Mouse (Mus musculus) mature B cell (primary cell): ENCODE measurements around the gene 1700067K01Rik.

Source experiments
- in situ Hi-C: fragments of 300-500 bp; cut with MboI; formaldehyde crosslinking; loops from 2 replicates; pipeline ENCODE4 v1.14.3; 2019

Gene 1700067K01Rik

DNA sequence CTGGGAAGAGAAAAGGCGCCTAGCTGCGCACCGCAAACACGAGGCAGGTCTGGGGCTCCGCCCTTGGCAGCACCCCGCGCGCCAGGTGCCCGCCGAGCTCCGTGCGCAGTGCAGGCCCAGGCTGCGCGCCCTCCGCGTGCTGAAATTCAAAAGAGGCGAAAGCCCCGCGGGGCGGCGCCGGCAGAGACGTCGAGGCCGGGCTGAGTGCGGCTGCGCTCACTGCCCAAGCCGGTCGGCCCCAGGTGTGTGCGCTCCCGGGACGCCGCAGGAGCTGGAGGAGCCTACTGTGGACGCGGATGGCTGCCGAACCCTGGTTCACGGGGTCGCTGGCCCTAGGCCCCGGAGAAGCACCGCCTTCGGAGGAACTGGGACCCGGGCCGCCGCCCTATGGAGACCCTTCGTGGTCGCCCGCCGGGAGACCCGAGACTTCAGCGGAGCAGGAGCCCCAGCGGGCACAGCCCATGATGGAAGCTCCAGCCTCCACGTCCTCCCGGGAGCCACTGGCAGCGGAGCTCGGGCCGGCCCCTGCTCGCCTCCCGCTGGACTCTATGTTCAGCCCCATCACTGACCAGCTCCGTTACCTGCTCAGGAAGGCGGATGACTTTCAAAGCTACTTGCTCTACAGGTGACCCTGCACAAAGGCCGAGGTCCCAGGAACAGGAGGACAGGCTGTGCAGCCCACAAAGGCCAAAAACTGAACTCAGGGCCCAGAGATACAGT, at the start of gene 1700067K01Rik:
Gene 1700067K01Rik (plus strand): TSS at position 222 of the 720 bp plus-strand sequence.
- in situ Hi-C loops: no loop called here

DNA sequence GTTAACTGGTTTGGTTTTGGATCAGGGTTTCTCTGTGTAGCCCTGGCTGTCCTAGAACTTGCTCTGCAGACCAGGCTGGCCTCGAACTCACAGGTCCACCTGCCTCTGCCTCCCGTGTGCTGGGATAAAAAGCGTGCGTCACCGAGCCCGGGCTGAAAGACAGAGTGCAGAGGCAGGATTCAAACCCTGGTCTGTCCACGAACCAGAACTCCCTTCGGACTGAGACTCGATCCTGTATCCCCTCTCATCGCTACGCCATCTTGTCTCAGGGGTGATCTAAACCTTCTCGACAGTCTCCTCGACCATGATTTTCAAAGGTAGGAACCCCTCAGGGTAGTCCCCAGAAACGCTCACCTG, 46.6 kb upstream of the 1700067K01Rik start:
- in situ Hi-C loops: no loop called here

DNA sequence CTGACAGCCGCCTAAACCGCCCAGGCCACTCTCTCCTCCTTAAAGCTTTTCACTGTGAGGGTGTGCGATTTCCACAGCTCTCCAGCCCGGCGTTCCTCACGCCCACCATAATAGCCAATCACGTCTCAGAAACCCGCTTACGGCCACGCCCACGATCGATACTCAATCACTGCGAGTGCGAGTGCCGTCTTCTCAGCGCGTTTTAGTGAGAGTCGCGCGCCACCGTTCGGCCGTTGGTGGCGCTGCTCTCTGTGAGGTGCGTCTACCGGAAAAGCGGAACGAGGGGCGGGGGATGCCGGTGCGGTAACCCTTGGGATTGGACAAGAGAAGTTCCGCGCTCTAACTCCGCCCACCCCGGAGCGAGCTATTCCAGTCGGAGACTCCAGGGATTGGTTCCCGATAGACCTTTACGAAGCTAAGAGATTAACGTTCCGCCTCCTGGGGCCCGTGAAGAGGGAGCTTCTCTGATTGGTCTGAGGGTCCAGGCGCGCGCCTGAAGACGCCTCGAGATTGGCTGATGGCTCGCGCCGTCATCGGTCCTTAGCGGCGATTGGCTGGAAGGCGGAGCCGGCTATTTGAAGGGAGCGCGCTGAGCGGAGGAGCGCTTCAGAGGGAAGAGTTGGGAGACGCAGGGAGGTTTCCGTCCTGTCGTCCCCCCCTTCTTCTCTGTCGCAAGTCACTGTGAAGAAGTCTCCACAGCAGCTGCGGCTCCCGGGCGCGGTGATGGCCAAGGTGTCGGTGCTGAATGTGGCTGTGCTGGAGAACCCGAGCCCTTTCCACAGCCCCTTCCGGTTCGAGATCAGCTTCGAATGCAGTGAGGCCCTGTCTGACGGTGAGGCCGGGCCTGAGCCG, 46.0 kb upstream of the 1700067K01Rik start, which contains the start of the genes Gm10644 and Asf1b:
Gene Gm10644 (minus strand): TSS at position 100 of the 852 bp plus-strand sequence.
Gene Asf1b (plus strand): TSS at position 402 of the 852 bp plus-strand sequence.
- in situ Hi-C loops: no loop called here

DNA sequence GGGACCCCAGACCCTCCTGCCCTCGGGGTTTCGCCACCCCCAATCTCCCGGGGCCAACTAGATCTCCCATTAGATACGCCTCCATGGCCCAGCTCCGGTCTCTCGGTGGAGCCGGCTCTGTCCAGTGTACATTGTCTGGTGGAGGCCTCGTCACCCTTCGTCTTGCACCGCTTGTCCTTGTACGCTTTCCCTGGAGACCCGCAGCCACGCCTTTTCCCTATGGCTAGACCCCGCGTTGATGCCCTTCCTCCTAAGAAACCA, 45.4 kb upstream of the 1700067K01Rik start:
- in situ Hi-C loops: no loop called here

DNA sequence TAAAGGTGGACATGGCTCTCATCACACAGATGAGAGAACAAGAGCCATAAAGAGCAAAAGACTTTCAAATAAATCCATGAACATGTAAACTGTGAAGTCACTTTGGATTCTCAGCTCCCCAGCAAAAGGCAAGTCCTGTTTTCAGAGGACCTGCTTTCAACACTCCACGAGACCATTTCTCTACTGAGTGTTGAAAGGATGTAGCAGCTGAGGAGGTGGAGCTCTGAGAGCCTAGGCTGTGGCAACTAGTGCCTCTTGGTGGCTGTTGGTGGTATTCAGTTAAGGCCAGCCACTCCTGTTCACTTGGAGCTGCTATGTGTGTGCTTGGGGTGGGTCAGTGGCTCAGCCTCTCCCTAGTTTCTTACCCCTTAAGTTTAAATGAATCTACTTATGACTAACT, 44.5 kb upstream of the 1700067K01Rik start:
- in situ Hi-C loops: no loop called here

DNA sequence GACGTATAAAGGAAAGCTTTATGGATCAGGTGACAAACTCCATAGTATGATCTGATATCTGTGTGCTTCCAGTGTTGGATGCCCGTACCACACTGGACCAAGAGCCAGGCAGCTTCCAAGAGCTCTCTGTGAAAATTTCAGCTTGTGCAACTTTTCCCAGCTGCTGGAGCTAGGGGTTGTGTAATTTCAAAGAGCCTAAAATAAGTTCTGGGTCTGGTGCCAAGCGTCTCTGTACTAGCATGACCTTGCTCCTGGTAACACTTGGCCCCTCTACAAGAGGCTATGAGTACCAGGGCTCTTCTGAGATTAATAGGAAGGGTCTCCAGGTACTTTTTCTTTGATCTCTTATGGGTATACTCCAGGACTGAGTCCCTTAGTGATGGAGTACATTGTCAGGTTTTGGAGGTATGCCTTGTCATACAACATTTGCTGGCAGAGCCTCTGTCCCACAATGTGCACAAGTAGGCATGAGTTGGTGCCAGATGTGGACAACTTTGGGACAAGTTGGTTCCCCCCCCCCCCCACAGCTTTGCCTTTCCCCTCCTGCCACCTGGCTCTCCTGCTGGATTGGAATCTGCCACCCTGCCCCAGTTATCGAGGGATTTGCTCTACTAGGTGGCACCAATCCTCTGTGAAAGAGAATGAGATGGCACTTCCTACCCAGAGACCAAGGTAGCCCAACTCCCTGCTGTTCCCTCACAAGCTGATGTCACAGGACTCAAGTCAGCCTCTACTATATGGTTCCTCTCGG, 37.1 kb upstream of the 1700067K01Rik start:
- in situ Hi-C loops: no loop called here

DNA sequence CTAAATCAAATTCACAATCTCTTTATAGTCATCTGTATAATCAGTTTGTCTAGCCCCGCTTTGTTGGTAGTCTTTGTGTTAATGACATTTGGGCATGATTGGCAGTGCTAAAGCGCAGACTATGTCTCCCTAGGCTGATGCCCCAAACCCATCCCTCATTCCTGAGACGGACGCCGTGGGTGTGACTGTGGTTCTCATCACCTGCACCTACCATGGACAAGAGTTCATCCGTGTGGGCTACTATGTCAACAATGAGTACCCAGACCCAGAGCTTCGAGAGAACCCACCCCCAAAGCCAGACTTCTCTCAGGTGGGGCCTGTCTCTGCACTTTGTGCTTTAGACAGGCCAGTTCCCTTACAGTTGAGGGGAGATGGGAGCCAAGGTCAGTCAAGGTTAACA, 33.6 kb upstream of the 1700067K01Rik start:
- in situ Hi-C loops: no loop called here

DNA sequence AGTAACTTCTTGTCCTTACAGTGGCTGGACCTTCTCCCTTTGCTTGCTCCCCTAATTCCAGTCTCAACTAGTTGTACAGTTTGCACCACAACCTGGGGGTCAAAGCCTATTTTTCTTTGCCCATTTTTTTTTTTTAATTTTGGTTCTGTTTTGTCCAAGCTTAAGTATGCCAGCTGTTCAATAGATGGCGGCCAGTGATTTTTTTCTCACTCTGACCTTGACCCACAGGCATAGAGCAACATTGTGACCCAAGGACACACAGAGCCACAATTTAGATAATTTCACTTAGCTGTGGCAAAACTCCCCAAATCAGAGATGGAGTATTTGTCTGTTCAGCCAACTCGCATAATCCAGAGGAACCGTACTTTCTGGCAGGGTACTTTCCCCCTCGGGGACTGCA, 30.2 kb upstream of the 1700067K01Rik start:
- in situ Hi-C loops: no loop called here

DNA sequence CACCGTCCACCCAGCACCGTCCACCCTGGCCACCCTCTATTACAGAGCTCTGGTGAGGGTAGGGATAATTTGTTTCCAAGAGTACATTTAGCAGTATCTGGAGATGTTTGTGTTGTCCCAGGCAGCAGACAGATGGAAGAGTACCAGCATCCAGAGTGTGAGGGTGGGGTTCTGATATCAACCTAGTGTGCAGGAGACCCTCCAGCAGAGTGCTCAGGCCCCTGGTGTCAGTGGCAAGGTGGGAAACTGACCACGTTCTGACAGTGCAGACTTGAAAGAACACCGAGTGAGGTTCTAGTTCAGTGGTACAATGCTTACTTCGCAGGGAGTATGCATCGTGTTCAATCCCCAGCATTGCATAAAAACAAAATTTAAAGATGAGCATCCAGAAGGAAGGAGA, 29.6 kb upstream of the 1700067K01Rik start:
- in situ Hi-C loops: no loop called here

DNA sequence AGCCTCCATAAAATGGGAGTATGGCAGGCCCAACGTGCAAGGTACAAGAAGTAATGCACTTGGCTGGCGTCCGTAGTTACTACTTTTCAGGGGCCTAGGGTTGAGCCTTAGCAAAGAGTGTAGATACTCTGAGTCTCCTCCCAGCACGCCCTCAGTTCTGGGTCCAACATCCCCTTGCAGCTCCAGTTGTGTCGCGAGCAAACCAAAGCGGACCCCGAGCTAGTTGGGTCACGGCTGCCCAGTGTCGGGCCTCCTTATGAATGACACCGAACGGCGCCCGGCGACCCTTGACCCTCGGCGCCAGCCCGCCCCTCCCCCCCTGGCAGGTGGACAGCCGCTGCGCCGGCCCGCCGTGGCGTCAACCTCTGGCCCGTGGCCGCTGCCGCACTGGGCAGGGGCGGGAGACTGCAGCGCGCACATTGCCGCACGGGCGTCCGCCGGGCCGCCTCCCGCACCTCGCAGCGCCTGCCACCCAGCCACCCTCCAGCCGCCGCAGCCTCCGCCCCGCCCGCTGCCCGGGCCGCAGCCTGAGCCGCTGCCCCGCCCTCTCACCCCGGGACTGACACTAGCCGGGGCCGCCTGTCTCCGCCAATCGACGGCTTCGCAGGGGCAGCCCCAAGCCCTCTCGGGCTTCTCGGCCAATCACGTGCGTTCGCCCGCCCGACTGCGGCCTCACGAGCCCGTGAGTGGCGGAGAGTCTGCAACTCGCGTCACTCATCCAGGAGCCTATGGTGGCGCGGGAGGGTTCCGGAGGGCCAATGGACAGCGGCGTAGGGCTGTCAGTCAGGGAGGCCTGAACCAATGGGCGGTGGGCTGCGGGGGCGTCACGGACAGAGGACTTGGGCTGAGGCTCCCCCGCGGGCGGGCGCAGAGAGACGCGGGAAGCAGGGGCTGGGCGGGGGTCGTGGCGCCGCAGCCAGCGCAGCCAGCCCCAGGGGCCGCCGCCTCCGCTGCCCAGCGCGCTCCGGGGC, 28.9 kb upstream of the 1700067K01Rik start, which contains the start of gene Prkaca:
Gene Prkaca (plus strand): TSS at position 844 of the 971 bp plus-strand sequence.
- in situ Hi-C loops: no loop called here

DNA sequence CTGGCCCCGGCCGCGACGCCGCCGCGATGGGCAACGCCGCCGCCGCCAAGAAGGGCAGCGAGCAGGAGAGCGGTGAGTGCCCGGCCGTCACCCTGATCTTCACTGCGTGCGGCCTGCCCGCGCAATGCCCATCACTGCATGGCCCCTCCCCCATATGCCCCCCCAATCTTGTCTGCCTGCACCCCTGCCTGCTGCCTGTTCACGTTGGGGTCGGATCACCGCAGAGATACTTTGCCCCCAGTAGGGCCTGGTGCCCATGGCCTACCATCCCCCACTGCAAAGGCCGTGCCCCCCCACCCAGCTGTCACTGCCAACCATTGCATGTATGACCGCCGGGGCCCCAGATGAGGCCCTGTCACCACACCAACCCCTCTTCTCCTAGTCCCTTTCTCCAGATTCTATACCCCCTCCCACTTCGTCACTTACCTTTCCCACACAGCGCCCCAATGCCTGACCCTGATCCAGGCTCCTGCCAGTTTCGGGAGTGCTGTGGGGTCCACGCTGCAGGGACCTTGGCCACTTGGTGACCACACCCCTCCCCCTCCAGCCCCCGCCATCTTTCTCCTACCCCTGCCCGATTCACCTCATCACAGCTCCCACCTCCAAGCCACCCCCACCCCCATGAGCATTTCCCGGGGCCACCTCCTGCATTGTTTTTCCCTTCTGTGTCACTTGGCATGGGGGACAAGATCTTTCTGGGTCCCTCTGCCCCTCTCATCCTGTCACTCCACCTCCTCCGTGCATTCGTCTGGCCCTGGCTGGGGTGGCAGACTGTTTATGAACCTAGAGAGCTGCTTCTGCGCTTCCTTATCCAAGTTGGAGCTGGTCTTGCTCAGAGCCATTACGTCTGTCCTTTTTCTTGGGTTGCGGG, 27.9 kb upstream of the 1700067K01Rik start:
- in situ Hi-C loops: no loop called here

DNA sequence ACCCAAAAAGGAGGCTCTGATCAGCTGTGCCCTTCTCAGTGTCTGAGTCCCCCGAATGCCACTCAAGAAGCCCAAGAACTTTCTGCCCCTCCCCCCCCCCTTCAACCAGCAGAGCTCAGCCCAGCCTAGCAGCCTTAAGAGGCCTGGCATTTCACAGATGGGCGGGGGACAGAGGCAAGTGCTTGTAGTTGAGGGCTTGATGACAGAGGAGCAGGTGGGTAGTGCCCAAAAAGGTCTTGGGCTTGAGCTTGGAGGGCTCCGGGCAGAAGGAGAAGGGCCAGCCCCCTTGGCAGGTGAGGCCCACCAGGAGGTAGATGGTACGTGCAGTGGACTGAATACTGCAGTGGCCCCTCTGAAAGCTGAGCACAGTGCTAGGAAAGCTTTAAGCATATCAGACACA, 26.8 kb upstream of the 1700067K01Rik start:
- in situ Hi-C loops: no loop called here

DNA sequence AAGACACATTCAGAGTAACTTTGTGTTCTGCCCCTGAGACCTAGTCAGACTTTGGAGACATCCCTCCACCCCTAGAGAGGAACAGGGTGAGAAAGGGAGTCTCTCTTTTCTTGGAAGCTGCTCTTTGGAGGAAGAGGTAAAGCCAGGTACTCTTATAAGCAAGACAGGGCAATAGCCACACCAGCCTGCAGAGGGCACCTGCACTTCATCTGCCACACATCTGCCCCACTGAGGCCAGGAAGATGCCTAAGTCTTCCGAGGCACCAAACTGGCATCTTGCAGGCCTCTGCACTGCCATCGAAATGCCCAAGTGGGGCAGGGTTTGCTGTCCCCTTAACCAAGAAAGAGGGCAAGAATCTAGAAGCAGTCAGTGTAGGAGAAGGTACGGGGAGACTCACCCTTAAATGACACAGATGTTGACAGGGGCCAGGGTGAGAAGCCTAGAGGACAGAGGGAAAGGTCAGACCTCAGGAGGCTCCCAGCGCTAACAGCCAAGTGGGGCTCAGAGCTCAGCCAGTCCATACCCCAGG, 25.1 kb upstream of the 1700067K01Rik start:
- in situ Hi-C loops: no loop called here

DNA sequence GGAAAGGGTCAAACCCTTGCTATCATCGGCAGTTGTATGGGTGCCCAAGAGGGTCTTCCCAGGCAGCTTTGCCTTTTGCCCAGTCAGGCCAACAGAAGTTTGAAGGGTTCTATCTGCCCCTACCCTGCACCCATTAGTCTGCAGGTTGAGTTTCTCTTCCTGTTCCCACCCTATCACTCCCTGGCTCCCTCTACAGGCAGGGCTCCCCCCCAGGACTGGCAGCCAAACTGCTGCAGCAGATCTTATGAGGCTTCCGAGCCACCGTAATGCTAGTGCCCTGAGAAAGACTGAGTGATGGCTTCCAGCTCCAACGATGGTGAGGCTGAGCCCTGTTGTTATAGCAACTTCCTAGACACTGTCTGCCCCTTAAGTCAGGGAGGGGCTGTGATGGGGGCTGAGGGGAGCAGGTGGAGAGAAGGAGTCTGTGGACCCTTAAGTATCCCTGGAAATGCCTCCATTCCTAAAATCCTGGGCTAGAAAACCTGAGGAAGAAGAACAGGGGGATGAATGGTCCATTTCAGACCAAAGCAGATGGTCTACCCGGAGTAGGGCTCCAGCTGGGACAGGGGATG, 24.4 kb upstream of the 1700067K01Rik start:
- in situ Hi-C loops: no loop called here

DNA sequence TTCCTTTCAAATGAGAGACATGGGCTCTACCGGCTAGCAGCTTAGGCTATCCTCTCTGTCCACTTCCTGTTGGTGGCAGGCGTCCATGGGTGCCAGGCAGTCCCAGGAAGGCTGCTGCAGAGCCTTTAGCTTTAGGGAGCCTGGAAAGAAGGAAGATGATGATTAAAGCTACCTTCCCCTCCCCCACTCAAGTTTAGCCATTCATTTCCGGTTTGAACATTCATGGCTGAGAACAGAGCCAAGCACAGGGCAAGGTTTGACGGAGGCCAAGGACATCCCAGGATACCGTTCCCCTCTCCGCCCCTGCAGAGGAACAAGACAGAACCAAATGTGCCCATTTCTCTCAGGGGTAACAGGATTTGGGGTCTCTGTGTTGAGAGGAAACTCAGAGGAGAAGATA, 23.7 kb upstream of the 1700067K01Rik start:
- in situ Hi-C loops: no loop called here

DNA sequence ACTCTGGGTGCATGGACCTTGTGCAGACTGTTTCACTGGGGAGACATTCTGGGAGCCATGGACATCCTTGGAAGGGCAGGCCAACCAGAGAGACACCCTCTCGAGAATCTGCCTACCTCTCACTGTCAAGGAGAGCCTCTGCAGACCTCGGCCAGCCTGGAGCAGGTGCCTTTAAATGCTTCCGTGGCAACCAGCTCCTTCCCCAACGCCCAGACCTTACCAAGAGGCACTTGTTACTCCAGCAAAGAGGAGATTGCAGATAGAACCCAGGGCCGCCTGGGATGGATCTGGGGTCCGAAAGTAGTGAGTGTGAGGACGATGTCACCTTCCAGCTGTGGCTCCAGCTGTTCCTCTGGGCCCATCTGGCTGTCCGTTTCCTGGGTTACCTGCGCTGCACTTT, 23.1 kb upstream of the 1700067K01Rik start:
- in situ Hi-C loops: no loop called here

DNA sequence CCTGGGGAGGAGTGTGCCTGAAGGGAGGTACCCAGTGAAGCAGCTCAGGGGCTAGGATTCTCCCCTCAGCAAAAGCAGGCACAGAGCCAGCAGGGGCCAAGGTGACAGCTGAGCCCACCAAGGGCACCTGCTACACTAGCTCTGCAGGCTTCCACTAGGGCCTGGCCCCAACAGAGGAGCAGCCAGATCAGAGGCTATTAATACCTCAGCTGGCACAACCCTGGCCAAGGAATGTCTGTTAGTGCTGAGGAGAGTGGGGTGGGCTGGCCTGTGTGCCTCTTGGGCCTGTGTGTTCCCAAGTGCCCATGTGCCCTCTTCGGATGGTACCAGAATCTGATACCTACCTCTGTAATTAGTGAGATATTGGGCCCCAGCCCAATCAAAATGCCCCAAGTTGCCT, 21.1 kb upstream of the 1700067K01Rik start:
- in situ Hi-C loops: no loop called here

DNA sequence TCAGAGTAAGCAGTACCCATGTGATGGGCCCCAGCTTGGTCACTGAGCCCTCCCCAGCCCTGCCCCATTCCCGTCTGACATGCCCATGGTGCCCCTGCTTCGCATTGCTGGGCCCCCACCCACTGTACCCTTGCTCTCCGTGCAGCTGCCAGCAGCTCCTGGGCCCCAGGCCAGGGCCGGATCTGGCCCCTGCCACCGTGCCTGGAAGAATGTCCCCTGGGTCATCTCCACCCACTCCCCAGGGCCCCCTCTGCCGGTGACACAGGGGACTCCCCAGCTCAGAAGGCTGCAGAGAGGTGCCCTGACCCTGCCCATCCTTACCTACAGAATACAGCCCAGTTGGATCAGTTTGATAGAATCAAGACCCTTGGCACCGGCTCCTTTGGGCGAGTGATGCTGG, 20.5 kb upstream of the 1700067K01Rik start:
- in situ Hi-C loops: no loop called here

DNA sequence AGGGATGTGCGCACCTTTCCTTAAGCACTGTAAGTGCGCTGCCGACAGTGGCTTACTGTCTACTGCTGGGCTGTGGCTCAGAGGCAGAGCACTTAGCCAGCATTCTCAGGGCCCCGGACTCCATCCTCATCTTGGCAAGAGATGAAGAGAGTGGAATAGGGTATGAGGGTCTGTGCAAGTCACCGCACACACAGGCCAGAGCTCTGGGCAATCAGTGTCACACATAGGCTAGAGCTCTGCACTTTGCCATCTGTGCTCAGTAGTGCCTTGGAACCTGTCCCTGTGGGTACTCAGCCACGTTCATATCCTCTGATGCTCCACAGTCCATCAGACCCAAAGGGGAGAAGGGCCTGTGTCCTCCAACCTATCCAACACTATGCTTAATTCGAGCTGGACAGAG, 19.8 kb upstream of the 1700067K01Rik start:
- in situ Hi-C loops: no loop called here

DNA sequence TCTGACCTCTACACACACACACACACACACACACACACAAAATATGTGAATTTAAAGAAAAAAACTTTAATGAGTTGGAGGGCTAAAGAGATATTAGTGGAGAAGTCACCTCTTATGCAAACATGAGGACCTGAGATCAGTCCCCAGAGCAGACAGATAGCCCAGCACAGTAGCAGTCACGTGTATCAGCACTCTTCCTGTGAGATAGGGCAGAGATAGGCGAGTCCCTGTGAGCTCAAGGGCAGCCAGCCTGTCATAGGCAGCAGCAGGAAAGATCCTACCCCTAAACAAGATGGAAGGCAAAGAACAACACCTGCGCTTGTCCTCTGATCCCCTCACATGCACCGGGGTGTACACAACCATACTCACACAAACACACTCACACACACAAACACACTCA, 18.9 kb upstream of the 1700067K01Rik start:
- in situ Hi-C loops: no loop called here
